Mouse (Mus musculus): ENCODE results near the gene Traf3ip1. TPM values are rescaled to one million over a fixed set of nuclear protein-coding genes. Genes with fewer than 3 reads are reported as not detected.

Gene Traf3ip1
- total RNA-seq, 2 experiments from 2014 or later, result 3.3 to 4.1 TPM

GRCm38 (mm10) chr1:91543974-91544373, 49.5 kb downstream of the Traf3ip1 start:
- intact Hi-C loops (cut with DNase I), result no loop called here
- no peak for TF ChIP-seq CTCF (IDR thresholded peaks at IDR 0.05)
- Histone ChIP-seq H3K27ac (no peak overlapping the region), H3K4me3 (no peak overlapping the region)
- DNase-seq, result no peak

GRCm38 (mm10) chr1:91545226-91545625, 50.8 kb downstream of the Traf3ip1 start:
- H3K4me3 ChIP-seq, result no peak overlapping the region
- intact Hi-C loops (cut with DNase I), result no loop called here
- no peak for DNase-seq
- no peak for TF ChIP-seq CTCF (IDR thresholded peaks at IDR 0.05)
- no peak overlapping the region for H3K27ac ChIP-seq

- TF ChIP-seq CTCF (IDR thresholded peaks at IDR 0.05), result no peak
- no peak overlapping the region for H3K27ac ChIP-seq
- no peak for DNase-seq
- intact Hi-C loops (cut with DNase I), result no loop called here
- H3K4me3 ChIP-seq, result no peak overlapping the region
These were observed 53.1 kb downstream of the Traf3ip1 start for GRCm38 (mm10) chr1:91547567-91547966.

GRCm38 (mm10) chr1:91549073-91549472, 54.6 kb downstream of the Traf3ip1 start:
- DNase-seq, result no peak
- intact Hi-C loops (cut with DNase I), result no loop called here
- no peak overlapping the region for H3K4me3 ChIP-seq
- no peak overlapping the region for H3K27ac ChIP-seq
- TF ChIP-seq CTCF (IDR thresholded peaks at IDR 0.05), result no peak

- TF ChIP-seq CTCF (IDR thresholded peaks at IDR 0.05), result no peak
- H3K27ac ChIP-seq, result no peak overlapping the region
- intact Hi-C loops (cut with DNase I), result no loop called here
- DNase-seq, result no peak
- H3K4me3 ChIP-seq, result no peak overlapping the region
These were observed 62.7 kb downstream of the Traf3ip1 start for GRCm38 (mm10) chr1:91557099-91557498.

- no peak overlapping the region for H3K4me3 ChIP-seq
- intact Hi-C loops (cut with DNase I), result loop anchor here (5.0 kb wide), 1 partner anchor 39 kb away; no protein-coding TSS in a partner anchor
- no peak for TF ChIP-seq CTCF (IDR thresholded peaks at IDR 0.05)
These were observed 66.8 kb downstream of the Traf3ip1 start for GRCm38 (mm10) chr1:91561226-91561625.

GRCm38 (mm10) chr1:91562977-91563590, 68.6 kb downstream of the Traf3ip1 start:
- DNase-seq, result no peak
- no peak overlapping the region for H3K4me3 ChIP-seq
- intact Hi-C loops (cut with DNase I), result loop anchor here (5.0 kb wide), 1 partner anchor 41 kb away; no protein-coding TSS in a partner anchor
- TF ChIP-seq CTCF (IDR thresholded peaks at IDR 0.05), result no peak
- H3K27ac ChIP-seq, result no peak overlapping the region

More at GRCm38 (mm10) chr1:91561226-91561625, 66.8 kb downstream of the Traf3ip1 start:
- DNase-seq, result no peak
- H3K27ac ChIP-seq, result no peak overlapping the region

GRCm38 (mm10) chr1:91564004-91564403, 69.6 kb downstream of the Traf3ip1 start:
- no peak overlapping the region for H3K27ac ChIP-seq
- intact Hi-C loops (cut with DNase I), result loop anchor here (5.0 kb wide), 1 partner anchor 42 kb away; no protein-coding TSS in a partner anchor
- DNase-seq, result no peak
- TF ChIP-seq CTCF (IDR thresholded peaks at IDR 0.05), result peak; percentile 29; the same call in 1 of the 2 replicates
- no peak overlapping the region for H3K4me3 ChIP-seq

- H3K4me3 ChIP-seq, result no peak overlapping the region
- intact Hi-C loops (cut with DNase I), result loop anchor here (5.0 kb wide), 1 partner anchor 42 kb away; no protein-coding TSS in a partner anchor
- TF ChIP-seq CTCF (IDR thresholded peaks at IDR 0.05), result no peak
- no peak overlapping the region for H3K27ac ChIP-seq
- DNase-seq, result no peak
These were observed 70.2 kb downstream of the Traf3ip1 start for GRCm38 (mm10) chr1:91564598-91564997.

GRCm38 (mm10) chr1:91567269-91567668, 72.8 kb downstream of the Traf3ip1 start:
- no peak overlapping the region for H3K27ac ChIP-seq
- no peak overlapping the region for H3K4me3 ChIP-seq
- intact Hi-C loops (cut with DNase I), result no loop called here
- no peak for TF ChIP-seq CTCF (IDR thresholded peaks at IDR 0.05)
- no peak for DNase-seq

GRCm38 (mm10) chr1:91572458-91572857, 78.0 kb downstream of the Traf3ip1 start:
- DNase-seq, result no peak
- Histone ChIP-seq H3K27ac (no peak overlapping the region), H3K4me3 (no peak overlapping the region)
- intact Hi-C loops (cut with DNase I), result no loop called here
- no peak for TF ChIP-seq CTCF (IDR thresholded peaks at IDR 0.05)

GRCm38 (mm10) chr1:91574208-91574607, 79.8 kb downstream of the Traf3ip1 start:
- intact Hi-C loops (cut with DNase I), result loop anchor here (1.0 to 2.0 kb wide), 2 partner anchors 181 to 299 kb away; no protein-coding TSS in a partner anchor
- Histone ChIP-seq H3K4me3 (no peak overlapping the region), H3K27ac (no peak overlapping the region)
- peak; percentile 75 for TF ChIP-seq CTCF (IDR thresholded peaks at IDR 0.05)
- DNase-seq, result peak; percentile 59

- no peak overlapping the region for H3K4me3 ChIP-seq
- H3K27ac ChIP-seq, result peak overlapping the region; percentile 38; the same call in 1 of the 2 replicates
- intact Hi-C loops (cut with DNase I), result no loop called here
- DNase-seq, result no peak
- no peak for TF ChIP-seq CTCF (IDR thresholded peaks at IDR 0.05)
These were observed 83.6 kb downstream of the Traf3ip1 start for GRCm38 (mm10) chr1:91577883-91578517.

Other genes starting within 250 kb of the Traf3ip1 start
- 10 to 100 TPM; 52.1 to 61.6 TPM for gene Ube2f, start 244.3 kb upstream of the Traf3ip1 start, total RNA-seq (2021)
- gene Scly, start 196.3 kb upstream of the Traf3ip1 start, total RNA-seq (2021), result 10 to 100 TPM in 1 of 2 experiments, 1 to 10 TPM in 1; 8.1 to 11.5 TPM
- not detected for gene Espnl, start 172.6 kb upstream of the Traf3ip1 start, total RNA-seq (2021)
- gene Klhl30, start 143.6 kb upstream of the Traf3ip1 start, total RNA-seq (2021), result 10 to 100 TPM; 49.9 to 89.8 TPM
- 1 to 10 TPM in 1 of 2 experiments, under 1 TPM in 1; 0.67 to 1.4 TPM for gene Erfe, start 128.2 kb upstream of the Traf3ip1 start, total RNA-seq (2021)
- gene Ilkap, start 95.8 kb upstream of the Traf3ip1 start, total RNA-seq (2021), result 10 to 100 TPM; 38.3 to 44.6 TPM
- gene Hes6, start 80.6 kb upstream of the Traf3ip1 start, total RNA-seq (2021), result 1 to 10 TPM; 4.4 to 7.9 TPM
- gene Per2, start 35.3 kb upstream of the Traf3ip1 start, total RNA-seq (2021), result 10 to 100 TPM in 1 of 2 experiments, 1 to 10 TPM in 1; 3.9 to 10.8 TPM
- 10 to 100 TPM; 13.9 to 16.6 TPM for gene Asb1, start 45.9 kb downstream of the Traf3ip1 start, total RNA-seq (2021)